Mouse (Mus musculus) CH12.LX (cell line): Measurements from ENCODE around the gene N4bp2l1. TPM values are rescaled to one million over a fixed set of nuclear protein-coding genes. Genes with fewer than 3 reads are reported as not detected.

Experiments used
- DNase-seq: peaks from one replicate; pipeline ENCODE4 v3.0.0-alpha.2; 2013; ENCODE audit errors: extremely low read depth
- H3K27ac ChIP-seq: 2 replicates; pipeline ENCODE4 v1.5.1; 2012; ENCODE audit warnings: low read depth, mild to moderate bottlenecking, control low read depth, moderate library complexity; ENCODE audit not compliant: insufficient read depth
- H3K27me3 ChIP-seq: replicated peaks from 2 replicates; pipeline ENCODE3; 2012; ENCODE audit warnings: inconsistent platforms
- H3K36me3 ChIP-seq, 2 experiments: replicated peaks in 1 of 2; 2 replicates each; pipeline versions ENCODE3 to v1.6.1; 2012; ENCODE audit warnings: inconsistent platforms in 1 of 2, low read length in 1 of 2, mild to moderate bottlenecking in 1 of 2, mixed read lengths in 1 of 2, moderate library complexity in 1 of 2; ENCODE audit not compliant: control insufficient read depth in 1 of 2, insufficient read depth in 1 of 2
- H3K4me1 ChIP-seq, 2 experiments: 2 replicates each; pipeline ENCODE4 v1.6.1; 2012; ENCODE audit warnings: inconsistent platforms in 1 of 2, moderate library complexity in 1 of 2; ENCODE audit not compliant: insufficient read depth in 2 of 2, control insufficient read depth in 1 of 2
- H3K4me2 ChIP-seq: 2 replicates; pipeline ENCODE4 v1.6.1; 2012; ENCODE audit warnings: low read depth, mild to moderate bottlenecking, control low read depth; ENCODE audit not compliant: poor library complexity, insufficient read depth, severe bottlenecking
- H3K4me3 ChIP-seq, 3 experiments: fragments of 150-350 bp in 1 of 3; sonication (generic) in 1 of 3; replicated peaks in 1 of 3; 2 replicates each; pipeline versions ENCODE3 to v1.5.1; 2011 to 2012; ENCODE audit warnings: low read depth in 2 of 3, low read length in 2 of 3, mild to moderate bottlenecking in 2 of 3, moderate library complexity in 2 of 3, control low read depth in 1 of 3, improper control_type of control experiment in 1 of 3, inconsistent platforms in 1 of 3, mixed read lengths in 1 of 3; ENCODE audit not compliant: poor library complexity in 1 of 3
- H3K79me2 ChIP-seq: replicated peaks from 2 replicates; pipeline ENCODE4 v1.6.1; 2012; ENCODE audit warnings: mild to moderate bottlenecking, moderate library complexity; ENCODE audit not compliant: control insufficient read depth, poor library complexity, insufficient read depth, severe bottlenecking; ENCODE audit errors: extremely low read depth
- H3K9ac ChIP-seq: 2 replicates; pipeline ENCODE4 v1.6.1; 2012; ENCODE audit warnings: low read depth, mild to moderate bottlenecking, control low read depth, moderate library complexity; ENCODE audit not compliant: insufficient read depth
- H3K9me3 ChIP-seq: replicated peaks from 2 replicates; pipeline ENCODE3; 2012; ENCODE audit warnings: low read length, inconsistent platforms, mixed read lengths
- CHD1 ChIP-seq: IDR thresholded peaks from 2 replicates; pipeline ENCODE4 v1.6.1; 2012; ENCODE audit warnings: low read depth, low read length, improper control_type of control experiment, inconsistent platforms
- CHD2 ChIP-seq: IDR thresholded peaks from 2 replicates; pipeline ENCODE4 v1.6.1; 2011; ENCODE audit warnings: low read length, improper control_type of control experiment
- E2F4 ChIP-seq: IDR thresholded peaks from 2 replicates; pipeline ENCODE4 v1.6.1; 2011; ENCODE audit warnings: low read depth, low read length, improper control_type of control experiment; ENCODE audit not compliant: insufficient replicate concordance
- ELF1 ChIP-seq: IDR thresholded peaks from 2 replicates; pipeline ENCODE4 v1.6.1; 2014; ENCODE audit warnings: low read depth, mild to moderate bottlenecking, inconsistent platforms, low read length, improper control_type of control experiment
- GABPA ChIP-seq: IDR thresholded peaks from 2 replicates; pipeline ENCODE4 v1.6.1; 2012; ENCODE audit warnings: low read depth, low read length, improper control_type of control experiment, inconsistent platforms; ENCODE audit not compliant: insufficient replicate concordance
- HCFC1 ChIP-seq: IDR thresholded peaks from 2 replicates; pipeline ENCODE4 v1.6.1; 2012; ENCODE audit warnings: low read depth, mild to moderate bottlenecking, inconsistent platforms, low read length, improper control_type of control experiment
- IRF4 ChIP-seq: IDR thresholded peaks from 2 replicates; pipeline ENCODE4 v1.6.1; 2014; ENCODE audit warnings: low read depth, mild to moderate bottlenecking, inconsistent platforms, low read length, improper control_type of control experiment
- MAFK ChIP-seq: IDR thresholded peaks from 2 replicates; pipeline ENCODE4 v1.6.1; 2011; ENCODE audit warnings: low read length, improper control_type of control experiment; ENCODE audit not compliant: insufficient replicate concordance
- MAX ChIP-seq: IDR thresholded peaks from 2 replicates; pipeline ENCODE4 v1.6.1; 2011; ENCODE audit warnings: low read length, improper control_type of control experiment
- MAZ ChIP-seq: IDR thresholded peaks from 2 replicates; pipeline ENCODE4 v1.6.1; 2012; ENCODE audit warnings: low read depth, mild to moderate bottlenecking, inconsistent platforms, low read length, improper control_type of control experiment, moderate library complexity
- MYC ChIP-seq: IDR thresholded peaks from 2 replicates; pipeline ENCODE4 v1.6.1; 2011; ENCODE audit warnings: low read depth, mild to moderate bottlenecking, improper control_type of control experiment, low read length
- POLR2A ChIP-seq: IDR thresholded peaks from 2 replicates; pipeline ENCODE4 v1.6.1; 2011; ENCODE audit warnings: low read depth, mild to moderate bottlenecking, improper control_type of control experiment, low read length
- SMC3 ChIP-seq: IDR thresholded peaks from 2 replicates; pipeline ENCODE4 v1.6.1; 2011; ENCODE audit warnings: low read depth, low read length, improper control_type of control experiment
- TBP ChIP-seq: conservative IDR thresholded peaks from 2 replicates; pipeline ENCODE4 v1.6.1; 2011; ENCODE audit warnings: low read depth, low read length, improper control_type of control experiment
- USF1 ChIP-seq: IDR thresholded peaks from 2 replicates; pipeline ENCODE4 v1.6.1; 2014; ENCODE audit warnings: low read depth, mild to moderate bottlenecking, inconsistent platforms, low read length, improper control_type of control experiment
- USF2 ChIP-seq: conservative IDR thresholded peaks from 2 replicates; pipeline ENCODE4 v1.6.1; 2011; ENCODE audit warnings: low read depth, low read length, improper control_type of control experiment
- ZKSCAN1 ChIP-seq: IDR thresholded peaks from 2 replicates; pipeline ENCODE4 v1.6.1; 2012; ENCODE audit warnings: low read depth, inconsistent platforms, low read length, improper control_type of control experiment, borderline replicate concordance
- ZMIZ1 ChIP-seq: IDR thresholded peaks from 2 replicates; pipeline ENCODE4 v1.6.1; 2012; ENCODE audit warnings: low read depth, mild to moderate bottlenecking, inconsistent platforms, low read length, improper control_type of control experiment
- ZNF384 ChIP-seq: IDR thresholded peaks from 2 replicates; pipeline ENCODE4 v1.6.1; 2012; ENCODE audit warnings: low read depth, low read length, improper control_type of control experiment, inconsistent platforms
- dilution Hi-C: fragments of 300-500 bp; cut with MboI; formaldehyde crosslinking; loops from 2 replicates; pipeline ENCODE4 v1.14.3; 2020; ENCODE audit warnings: low sequenced_read_pairs; ENCODE audit not compliant: extremely low pct_unique_long_range_greater_than_20kb, extremely low pct_ligation_motif_present
- in situ Hi-C: fragments of 300-500 bp; cut with MboI; formaldehyde crosslinking; loops from 3 replicates; pipeline ENCODE4 v1.14.3; 2019; ENCODE audit warnings: low sequenced_read_pairs, low pct_ligation_motif_present, low pct_unique_long_range_greater_than_20kb, mixed read lengths
- polyA plus RNA-seq: library from polyadenylated mRNA; unstranded; fragments of >175 nt; gene quantifications from 2 replicates; pipeline ENCODE4 v1.2.1, GENCODE M21; 2012; ENCODE audit warnings: low read depth; ENCODE audit not compliant: insufficient read length
- total RNA-seq, 2 experiments: library from RNA; depleted of rRNA; stranded (reverse); fragments of 300-350 nt in 1 of 2; fragments of >200 nt in 1 of 2; gene quantifications; 2 replicates each; pipeline ENCODE4 v1.2.3; 2012 to 2014

N4bp2l1 gene
- total and polyA plus RNA-seq, 3 experiments: 9.5 to 18.6 (median 10.2) TPM

DNA sequence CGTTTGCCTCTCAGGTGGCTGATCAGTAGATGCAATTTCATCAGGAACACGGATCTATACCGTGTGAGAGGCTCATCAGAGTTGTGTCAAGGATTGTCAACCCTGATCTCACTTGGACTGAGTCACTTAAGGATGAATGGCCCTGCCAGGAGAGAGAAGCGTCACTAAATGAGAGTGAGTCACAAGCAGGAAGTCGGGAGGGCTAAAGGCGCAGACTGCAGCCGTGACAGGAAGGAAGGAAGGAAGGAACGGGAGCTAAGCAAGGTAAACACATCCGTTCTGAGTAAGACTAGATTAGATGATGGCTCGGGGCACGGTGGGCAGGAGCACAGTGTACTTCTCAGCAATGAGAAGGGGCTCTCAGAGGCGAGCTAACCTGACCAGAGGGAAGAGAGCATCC lies 14.7 kb upstream of the N4bp2l1 start:
- H3K27me3 ChIP-seq: no peaks in the 10 kb centered on the region
- no peaks in the 10 kb centered on the region for H3K79me2 ChIP-seq
- no peak overlapping the region for H3K4me3 ChIP-seq
- no peak overlapping the region for H3K9ac ChIP-seq
- DNase-seq: no peak
- in situ Hi-C loops: no loop called here
- H3K9me3 ChIP-seq: no peaks in the 10 kb centered on the region
- peaks cover 10 to 41% of the 10 kb centered on the region in 2 experiments for H3K4me1 ChIP-seq
- dilution Hi-C loops: no loop called here
- no peak overlapping the region for H3K4me2 ChIP-seq
- no peak overlapping the region for H3K27ac ChIP-seq
- peaks cover 7 to 17% of the 10 kb centered on the region in 2 experiments for H3K36me3 ChIP-seq
- no peak for TF ChIP-seq ZMIZ1
- no peak for TF ChIP-seq MAZ
- no peak for TF ChIP-seq GABPA
- no peak for TF ChIP-seq ZKSCAN1
- TF ChIP-seq MAX: no peak
- TF ChIP-seq IRF4: no peak
- TF ChIP-seq ELF1: no peak
- no peak for TF ChIP-seq MAFK
- no peak for TF ChIP-seq USF2
- TF ChIP-seq USF1: no peak
- no peak for TF ChIP-seq TBP
- TF ChIP-seq SMC3: no peak
- no peak for TF ChIP-seq ZNF384
- TF ChIP-seq E2F4: no peak

DNA sequence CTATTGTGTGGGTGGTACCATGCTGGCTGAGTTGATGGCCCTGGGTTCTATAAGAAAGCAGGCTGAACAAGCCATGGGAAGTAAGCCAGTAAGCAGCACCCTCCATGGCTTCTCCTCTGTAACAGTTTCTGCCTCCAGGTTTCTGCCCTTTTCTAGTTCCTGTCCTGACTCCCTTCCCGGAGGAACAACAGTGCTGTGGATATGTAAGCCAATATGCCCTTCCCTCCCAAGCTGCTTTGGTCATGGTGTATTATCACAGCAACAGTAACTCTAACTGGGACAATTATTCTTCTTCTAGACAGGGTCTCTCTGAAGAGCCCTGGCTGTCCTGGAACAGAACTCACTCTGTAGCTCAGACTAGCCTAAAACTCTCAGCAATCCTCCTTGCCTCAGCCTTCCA lies 14.1 kb upstream of the N4bp2l1 start:
- H3K4me1 ChIP-seq: peaks cover 10 to 37% of the 10 kb centered on the region in 2 experiments
- no peaks in the 10 kb centered on the region for H3K27me3 ChIP-seq
- no peak overlapping the region for H3K27ac ChIP-seq
- no peaks in the 10 kb centered on the region for H3K79me2 ChIP-seq
- H3K36me3 ChIP-seq: peaks cover 7 to 17% of the 10 kb centered on the region in 2 experiments
- H3K4me3 ChIP-seq: no peak overlapping the region
- TF ChIP-seq POLR2A: no peak
- TF ChIP-seq CHD1: no peak
- TF ChIP-seq CHD2: no peak
- no peak for TF ChIP-seq IRF4
- TF ChIP-seq SMC3: no peak
- TF ChIP-seq HCFC1: no peak
- TF ChIP-seq MYC: no peak
- no peaks in the 10 kb centered on the region for H3K9me3 ChIP-seq
- in situ Hi-C loops (no loop called here), dilution Hi-C loops (no loop called here)
- no peak for DNase-seq
- H3K9ac ChIP-seq: no peak overlapping the region
- no peak overlapping the region for H3K4me2 ChIP-seq
